12 mouse cellular contexts compared by ENCODE assay signal in genomic region chr7:99304029-99304428, GRCm38 (mm10). TPM values are rescaled to one million over a fixed set of nuclear protein-coding genes. Genes with fewer than 3 reads are reported as not detected.
DNase-seq lines count a peak whose midpoint lies in the region; ATAC-seq lines count a peak whose summit lies in the region.
"Had no signal": no experiment of that assay in that cellular context is flagged by ENCODE, and none has a peak within 500 bp of the region (broad histone marks: within the 10 kb centered on the region; RNA-seq: fewer than 3 reads in every experiment).

No protein-coding gene starts in this region.

- peak overlapping the region; percentile 3; the same call in 1 of the 2 replicates for H3K27ac ChIP-seq in neural tube, embryonic 11.5 days (ENCODE audit: low read depth, low read length)
- peak overlapping the region; percentile 83 for H3K27ac ChIP-seq in forebrain, embryonic 12.5 days
- H3K27ac ChIP-seq: kidney, postnatal 0 days had no signal

- no peak overlapping the region for H3K4me2 ChIP-seq in neural tube, embryonic 11.5 days (ENCODE audit: low read depth)
- no peak overlapping the region; the same call in 1 of the 2 replicates for H3K4me2 ChIP-seq in forebrain, embryonic 12.5 days
- H3K4me2 ChIP-seq: liver, embryonic 11.5 days had no signal

- H3K4me1 ChIP-seq in neural tube, embryonic 11.5 days (ENCODE audit: control insufficient read depth, insufficient read depth, low read length), result peaks cover 19% of the 10 kb centered on the region
- peaks cover 60% of the 10 kb centered on the region for H3K4me1 ChIP-seq in forebrain, embryonic 12.5 days

- no peaks in the 10 kb centered on the region for H3K9me3 ChIP-seq in neural tube, embryonic 11.5 days (ENCODE audit: control insufficient read depth, low read length)
- no peaks in the 10 kb centered on the region for H3K9me3 ChIP-seq in forebrain, embryonic 12.5 days
- H3K9me3 ChIP-seq: G1E had no signal

- 41% methylated on average over 6 of the region's 6 CpGs for WGBS in neural tube, embryonic 11.5 days
- 24% methylated on average over 6 of the region's 6 CpGs for WGBS in forebrain, embryonic 12.5 days

- ATAC-seq in neural tube, embryonic 11.5 days (ENCODE audit: insufficient read depth, low FRiP score, low TSS enrichment), result no peak
- ATAC-seq in forebrain, embryonic 12.5 days (ENCODE audit: low FRiP score), result peak; percentile 54
- ATAC-seq in megakaryocyte, adult 5-6 weeks (ENCODE audit: poor library complexity, severe bottlenecking), result peak; percentile 51

- no peak overlapping the region for H3K4me3 ChIP-seq in neural tube, embryonic 11.5 days (ENCODE audit: low read depth, low read length)
- no peak overlapping the region for H3K4me3 ChIP-seq in forebrain, embryonic 12.5 days (replicated peaks)

- no peaks in the 10 kb centered on the region for H3K27me3 ChIP-seq in neural tube, embryonic 11.5 days (ENCODE audit: control insufficient read depth, insufficient read depth, low read length)
- no peaks in the 10 kb centered on the region for H3K27me3 ChIP-seq in forebrain, embryonic 12.5 days

- H3K9ac ChIP-seq in neural tube, embryonic 11.5 days (ENCODE audit: low read length), result no peak overlapping the region
- 0 out of 2 replicates have a peak overlapping the region, but pooled peaks have one; percentile 21 for H3K9ac ChIP-seq in forebrain, embryonic 12.5 days

- peak; percentile 32 for DNase-seq in neural tube, embryonic 11.5 days (ENCODE audit: low spot score)
- no peak for DNase-seq in neural tube, embryonic 10.5 days (ENCODE audit: extremely low spot score, low spot score)
- DNase-seq in right cerebral cortex, adult 18-20 months, result no peak
- DNase-seq in right cerebral cortex, postnatal 25 days, result no peak
- no peak for DNase-seq in cerebellum, adult 11 months
- DNase-seq: spleen, adult 18-20 months; thymus, postnatal 14 days had no signal

- no peaks in the 10 kb centered on the region for H3K36me3 ChIP-seq in neural tube, embryonic 11.5 days (ENCODE audit: control insufficient read depth, insufficient read depth, low read length)
- 0 out of 2 replicates have a peak, but pooled peaks cover 2% of the 10 kb centered on the region for H3K36me3 ChIP-seq in forebrain, embryonic 12.5 days (replicated peaks)
- H3K36me3 ChIP-seq: G1E had no signal

RNA-seq across cellular contexts. Expression of gene Map6, which starts 36.8 kb away (rescaled TPM):
- polyA plus RNA-seq in neural tube, embryonic 11.5 days (2014; fragmentation: Nextera tagmentation; extraction: Ambion mirVana), result 46.7 and 57.0 TPM in 2 replicates
- 63.5 and 65.1 TPM in 2 replicates for polyA plus RNA-seq in forebrain, embryonic 12.5 days (2016; fragmentation: Nextera tagmentation; extraction: Ambion mirVana)
- 0.07 and 0.25 TPM in 2 replicates for total RNA-seq in megakaryocyte, adult 5-6 weeks (2015)
- 0.22 and 0.94 TPM in 2 replicates for total RNA-seq in megakaryocyte, adult 5-6 weeks (2017)
- polyA plus RNA-seq: G1E had no signal

RNA-seq across cellular contexts. Expression of gene Serpinh1, which starts 49.0 kb away (rescaled TPM):
- polyA plus RNA-seq in neural tube, embryonic 11.5 days (2014; fragmentation: Nextera tagmentation; extraction: Ambion mirVana), result 337 and 339 TPM in 2 replicates
- 425 and 501 TPM in 2 replicates for polyA plus RNA-seq in forebrain, embryonic 12.5 days (2016; fragmentation: Nextera tagmentation; extraction: Ambion mirVana)
- total RNA-seq in megakaryocyte, adult 5-6 weeks (2015), result 0.23 and 0.76 TPM in 2 replicates
- total RNA-seq in megakaryocyte, adult 5-6 weeks (2017), result 0.37 and 0.73 TPM in 2 replicates
- polyA plus RNA-seq: G1E had no signal
